Mouse (Mus musculus): ENCODE results near the gene Gtf2h1. TPM values are rescaled to one million over a fixed set of nuclear protein-coding genes. Genes with fewer than 3 reads are reported as not detected.
"Not testable (repeated sequence)": the region's sequence is repeated elsewhere in the genome, so short reads cannot be mapped to it uniquely, and the experiment has no call there.

Gene Gtf2h1
- polyA plus RNA-seq, 1 experiment, result 81.9 TPM

- Histone ChIP-seq H3K9ac (ENCODE audit: low read depth, poor library complexity, severe bottlenecking) (no peak overlapping the region), H3K36me3 (ENCODE audit: control insufficient read depth, insufficient read depth, low read length, poor library complexity, severe bottlenecking) (0 out of 2 replicates have a peak, but pooled peaks cover 1% of the 10 kb centered on the region), H3K27me3 (ENCODE audit: control insufficient read depth, insufficient read depth, low read length, poor library complexity, severe bottlenecking) (no peaks in the 10 kb centered on the region), H3K4me3 (ENCODE audit: low read depth, low read length) (no peak overlapping the region), H3K27ac (ENCODE audit: insufficient read depth, low read length) (no peak overlapping the region), H3K9me3 (replicated peaks; ENCODE audit: control insufficient read depth, insufficient read depth, low read length, poor library complexity, severe bottlenecking) (no peaks in the 10 kb centered on the region), H3K4me1 (ENCODE audit: control insufficient read depth, insufficient read depth, low read length) (peaks cover 1% of the 10 kb centered on the region)
- no peak for TF ChIP-seq EP300 (IDR thresholded peaks at IDR 0.05; ENCODE audit: insufficient read depth, low read depth, low read length)
These were observed 2.0 kb upstream of the Gtf2h1 start for GRCm38 (mm10) chr7:46793871-46794270.

- Histone ChIP-seq H3K9ac (ENCODE audit: low read depth, poor library complexity, severe bottlenecking) (peak overlapping the region; percentile 74), H3K27ac (ENCODE audit: insufficient read depth, low read length) (no peak overlapping the region), H3K36me3 (ENCODE audit: control insufficient read depth, insufficient read depth, low read length, poor library complexity, severe bottlenecking) (peaks cover 10% of the 10 kb centered on the region), H3K27me3 (ENCODE audit: control insufficient read depth, insufficient read depth, low read length, poor library complexity, severe bottlenecking) (no peaks in the 10 kb centered on the region), H3K4me3 (ENCODE audit: low read depth, low read length) (peak overlapping the region; percentile 85), H3K4me1 (ENCODE audit: control insufficient read depth, insufficient read depth, low read length) (peaks cover 3% of the 10 kb centered on the region), H3K9me3 (replicated peaks; ENCODE audit: control insufficient read depth, insufficient read depth, low read length, poor library complexity, severe bottlenecking) (no peaks in the 10 kb centered on the region)
- TF ChIP-seq EP300 (IDR thresholded peaks at IDR 0.05; ENCODE audit: insufficient read depth, low read depth, low read length), result no peak
- no peak for TF ChIP-seq CTCF (IDR thresholded peaks at IDR 0.05; ENCODE audit: low read depth, low read length)
- no peak for TF ChIP-seq POLR2A (IDR thresholded peaks at IDR 0.05; ENCODE audit: insufficient read depth, low read length)
These were observed 340 bp downstream of the Gtf2h1 start for GRCm38 (mm10) chr7:46796206-46796679.

GRCm38 (mm10) chr7:46796779-46797178 lies 876 bp downstream of the Gtf2h1 start:
- peaks cover 3% of the 10 kb centered on the region for H3K4me1 ChIP-seq (ENCODE audit: control insufficient read depth, insufficient read depth, low read length)
- no peaks in the 10 kb centered on the region for H3K27me3 ChIP-seq (ENCODE audit: control insufficient read depth, insufficient read depth, low read length, poor library complexity, severe bottlenecking)
- no peak overlapping the region for H3K27ac ChIP-seq (ENCODE audit: insufficient read depth, low read length)
- TF ChIP-seq CTCF (IDR thresholded peaks at IDR 0.05; ENCODE audit: low read depth, low read length), result no peak
- TF ChIP-seq POLR2A (IDR thresholded peaks at IDR 0.05; ENCODE audit: insufficient read depth, low read length), result no peak
- TF ChIP-seq EP300 (IDR thresholded peaks at IDR 0.05; ENCODE audit: insufficient read depth, low read depth, low read length), result no peak
- H3K9me3 ChIP-seq (replicated peaks; ENCODE audit: control insufficient read depth, insufficient read depth, low read length, poor library complexity, severe bottlenecking), result no peaks in the 10 kb centered on the region
- peak overlapping the region; percentile 74 for H3K9ac ChIP-seq (ENCODE audit: low read depth, poor library complexity, severe bottlenecking)
- peak overlapping the region; percentile 73 for H3K4me3 ChIP-seq (ENCODE audit: low read depth, low read length)
- peaks cover 15% of the 10 kb centered on the region for H3K36me3 ChIP-seq (ENCODE audit: control insufficient read depth, insufficient read depth, low read length, poor library complexity, severe bottlenecking)

GRCm38 (mm10) chr7:46810325-46810724 lies 14.4 kb downstream of the Gtf2h1 start:
- Histone ChIP-seq H3K4me3 (ENCODE audit: low read depth, low read length) (no peak overlapping the region), H3K36me3 (ENCODE audit: control insufficient read depth, insufficient read depth, low read length, poor library complexity, severe bottlenecking) (peaks cover 61% of the 10 kb centered on the region), H3K27ac (ENCODE audit: insufficient read depth, low read length) (no peak overlapping the region), H3K9me3 (replicated peaks; ENCODE audit: control insufficient read depth, insufficient read depth, low read length, poor library complexity, severe bottlenecking) (no peaks in the 10 kb centered on the region), H3K27me3 (ENCODE audit: control insufficient read depth, insufficient read depth, low read length, poor library complexity, severe bottlenecking) (no peaks in the 10 kb centered on the region), H3K4me1 (ENCODE audit: control insufficient read depth, insufficient read depth, low read length) (no peaks in the 10 kb centered on the region), H3K9ac (ENCODE audit: low read depth, poor library complexity, severe bottlenecking) (no peak overlapping the region)
- TF ChIP-seq CTCF (IDR thresholded peaks at IDR 0.05; ENCODE audit: low read depth, low read length), result no peak
- TF ChIP-seq POLR2A (IDR thresholded peaks at IDR 0.05; ENCODE audit: insufficient read depth, low read length), result no peak
- TF ChIP-seq EP300 (IDR thresholded peaks at IDR 0.05; ENCODE audit: insufficient read depth, low read depth, low read length), result no peak

- Histone ChIP-seq H3K4me1 (ENCODE audit: control insufficient read depth, insufficient read depth, low read length) (no peaks in the 10 kb centered on the region), H3K9me3 (replicated peaks; ENCODE audit: control insufficient read depth, insufficient read depth, low read length, poor library complexity, severe bottlenecking) (no peaks in the 10 kb centered on the region), H3K27ac (ENCODE audit: insufficient read depth, low read length) (no peak overlapping the region), H3K9ac (ENCODE audit: low read depth, poor library complexity, severe bottlenecking) (no peak overlapping the region), H3K27me3 (ENCODE audit: control insufficient read depth, insufficient read depth, low read length, poor library complexity, severe bottlenecking) (no peaks in the 10 kb centered on the region), H3K36me3 (ENCODE audit: control insufficient read depth, insufficient read depth, low read length, poor library complexity, severe bottlenecking) (peaks cover 64% of the 10 kb centered on the region), H3K4me3 (ENCODE audit: low read depth, low read length) (no peak overlapping the region)
- TF ChIP-seq CTCF (IDR thresholded peaks at IDR 0.05; ENCODE audit: low read depth, low read length) (no peak), POLR2A (IDR thresholded peaks at IDR 0.05; ENCODE audit: insufficient read depth, low read length) (no peak), EP300 (IDR thresholded peaks at IDR 0.05; ENCODE audit: insufficient read depth, low read depth, low read length) (no peak)
These were observed 18.1 kb downstream of the Gtf2h1 start for GRCm38 (mm10) chr7:46814012-46814411.

- not testable (repeated sequence) for H3K27ac ChIP-seq (ENCODE audit: insufficient read depth, low read length); H3K27me3 ChIP-seq (ENCODE audit: control insufficient read depth, insufficient read depth, low read length, poor library complexity, severe bottlenecking); H3K4me1 ChIP-seq (ENCODE audit: control insufficient read depth, insufficient read depth, low read length); H3K4me3 ChIP-seq (ENCODE audit: low read depth, low read length); H3K9me3 ChIP-seq (replicated peaks; ENCODE audit: control insufficient read depth, insufficient read depth, low read length, poor library complexity, severe bottlenecking); H3K9ac ChIP-seq (ENCODE audit: low read depth, poor library complexity, severe bottlenecking)
- H3K36me3 ChIP-seq (ENCODE audit: control insufficient read depth, insufficient read depth, low read length, poor library complexity, severe bottlenecking), result peaks cover 58% of the 10 kb centered on the region
These were observed 25.2 kb downstream of the Gtf2h1 start for GRCm38 (mm10) chr7:46820876-46821632.

Measured in ES-Bruce4 (cell line).